Mouse (Mus musculus): ENCODE data around the gene Ola1. TPM values are rescaled to one million over a fixed set of nuclear protein-coding genes. Genes with fewer than 3 reads are reported as not detected.

Gene Ola1
- polyA plus RNA-seq, 1 experiment from 2014 or later = 81.7 TPM

DNA sequence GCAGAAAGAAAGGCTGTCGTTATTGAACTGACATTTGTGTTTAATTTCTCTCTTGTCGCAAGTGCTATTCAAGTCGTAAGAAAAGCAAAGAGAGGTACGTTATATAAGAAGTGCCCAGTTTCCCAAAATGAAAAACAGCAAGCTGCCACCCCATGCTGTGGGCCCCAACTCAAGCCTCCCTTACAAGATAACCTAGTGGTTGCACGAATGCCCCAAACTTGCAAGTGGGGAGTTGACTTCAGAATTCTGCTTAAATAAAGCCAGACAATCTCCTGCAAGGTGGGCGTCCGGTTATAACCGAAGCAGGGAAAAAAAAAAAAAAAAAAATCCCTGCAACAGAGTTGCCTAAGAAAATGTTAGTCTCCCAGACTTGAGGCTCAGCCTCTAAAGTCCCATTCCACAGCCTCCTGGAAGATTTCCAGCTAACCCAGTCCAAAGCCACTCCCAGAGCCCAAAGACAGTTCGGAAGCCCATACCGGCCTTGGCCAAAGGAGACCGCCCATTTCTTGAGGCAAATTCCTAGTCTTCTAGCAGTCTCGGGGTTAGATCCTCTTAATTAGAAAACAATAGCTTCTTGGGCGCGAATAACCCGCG, 44.5 kb upstream of the Ola1 start:
- H3K27ac ChIP-seq (ENCODE audit: low read length) = no peak overlapping the region
- H3K4me1 ChIP-seq (ENCODE audit: control insufficient read depth, insufficient read depth, low read length) = peaks cover 3% of the 10 kb centered on the region
- ATAC-seq (ENCODE audit: insufficient number of reproducible peaks, insufficient read depth, low FRiP score, low read depth) = no peak
- H3K36me3 ChIP-seq (ENCODE audit: control insufficient read depth, insufficient read depth, low read length) = no peaks in the 10 kb centered on the region
- H3K9me3 ChIP-seq (ENCODE audit: control insufficient read depth, low read depth, low read length) = no peaks in the 10 kb centered on the region
- peak overlapping the region; percentile 65 for H3K4me2 ChIP-seq (replicated peaks; ENCODE audit: low read depth, low read length)
- H3K4me3 ChIP-seq (ENCODE audit: low read depth, low read length) = peak overlapping the region; percentile 34
- 8% methylated on average over 16 of the region's 16 CpGs for WGBS
- no peak overlapping the region for H3K9ac ChIP-seq (replicated peaks; ENCODE audit: low read depth, low read length)
- H3K27me3 ChIP-seq (ENCODE audit: control insufficient read depth, insufficient read depth, low read length) = peaks cover 35% of the 10 kb centered on the region

DNA sequence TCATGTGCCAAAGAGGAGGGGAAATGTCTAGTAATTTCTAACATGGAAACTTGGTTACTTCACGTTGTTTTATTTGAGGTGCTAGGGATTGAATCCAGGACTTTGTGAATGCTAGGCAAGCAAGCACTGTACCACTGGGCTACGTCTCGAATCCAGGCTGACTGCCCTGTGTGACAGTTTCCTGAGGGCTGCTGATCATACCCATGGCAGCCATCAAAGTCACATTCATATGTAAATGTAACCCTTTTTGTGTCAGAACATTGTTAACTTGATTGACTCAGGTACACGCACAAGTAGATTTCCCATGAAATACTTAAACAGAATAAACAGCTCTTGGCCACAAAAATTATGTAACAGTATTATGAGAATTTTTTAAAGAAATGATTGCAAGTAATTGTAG, 30.0 kb upstream of the Ola1 start:
- H3K4me1 ChIP-seq (ENCODE audit: control insufficient read depth, insufficient read depth, low read length) = no peaks in the 10 kb centered on the region
- H3K9me3 ChIP-seq (ENCODE audit: control insufficient read depth, low read depth, low read length) = no peaks in the 10 kb centered on the region
- H3K4me3 ChIP-seq (ENCODE audit: low read depth, low read length) = no peak overlapping the region
- H3K9ac ChIP-seq (replicated peaks; ENCODE audit: low read depth, low read length) = no peak overlapping the region
- no peak overlapping the region for H3K27ac ChIP-seq (ENCODE audit: low read length)
- 86% methylated on average over 4 of the region's 4 CpGs for WGBS
- ATAC-seq (ENCODE audit: insufficient number of reproducible peaks, insufficient read depth, low FRiP score, low read depth) = no peak
- no peaks in the 10 kb centered on the region for H3K36me3 ChIP-seq (ENCODE audit: control insufficient read depth, insufficient read depth, low read length)
- no peaks in the 10 kb centered on the region for H3K27me3 ChIP-seq (ENCODE audit: control insufficient read depth, insufficient read depth, low read length)
- no peak overlapping the region for H3K4me2 ChIP-seq (replicated peaks; ENCODE audit: low read depth, low read length)

DNA sequence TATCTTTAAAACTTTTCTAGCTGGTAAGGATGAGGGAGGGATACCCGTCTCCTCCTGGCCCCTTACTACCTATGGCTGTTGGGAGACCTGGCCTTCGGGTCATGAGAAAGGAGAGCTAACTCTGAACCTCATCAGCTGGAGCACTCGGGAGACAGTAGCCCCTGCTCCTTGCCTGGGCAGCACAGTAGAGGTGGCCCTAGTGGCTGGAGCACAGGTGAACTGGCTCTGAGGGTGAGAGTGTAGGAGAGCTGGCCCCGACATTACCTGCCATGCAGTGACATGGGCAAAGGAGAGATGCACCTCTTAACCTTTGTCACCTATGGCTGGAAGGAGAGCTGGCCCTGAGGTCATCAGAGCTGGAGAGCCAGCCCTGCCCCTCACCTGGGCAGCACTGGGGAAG, 22.6 kb upstream of the Ola1 start:
- H3K27me3 ChIP-seq (ENCODE audit: control insufficient read depth, insufficient read depth, low read length) = no peaks in the 10 kb centered on the region
- H3K4me1 ChIP-seq (ENCODE audit: control insufficient read depth, insufficient read depth, low read length) = no peaks in the 10 kb centered on the region
- no peak for ATAC-seq (ENCODE audit: insufficient number of reproducible peaks, insufficient read depth, low FRiP score, low read depth)
- no peak overlapping the region for H3K4me2 ChIP-seq (replicated peaks; ENCODE audit: low read depth, low read length)
- H3K27ac ChIP-seq (ENCODE audit: low read length) = no peak overlapping the region
- no peaks in the 10 kb centered on the region for H3K9me3 ChIP-seq (ENCODE audit: control insufficient read depth, low read depth, low read length)
- no peak overlapping the region for H3K4me3 ChIP-seq (ENCODE audit: low read depth, low read length)
- H3K9ac ChIP-seq (replicated peaks; ENCODE audit: low read depth, low read length) = no peak overlapping the region
- 72% methylated on average over 4 of the region's 4 CpGs for WGBS
- no peaks in the 10 kb centered on the region for H3K36me3 ChIP-seq (ENCODE audit: control insufficient read depth, insufficient read depth, low read length)

DNA sequence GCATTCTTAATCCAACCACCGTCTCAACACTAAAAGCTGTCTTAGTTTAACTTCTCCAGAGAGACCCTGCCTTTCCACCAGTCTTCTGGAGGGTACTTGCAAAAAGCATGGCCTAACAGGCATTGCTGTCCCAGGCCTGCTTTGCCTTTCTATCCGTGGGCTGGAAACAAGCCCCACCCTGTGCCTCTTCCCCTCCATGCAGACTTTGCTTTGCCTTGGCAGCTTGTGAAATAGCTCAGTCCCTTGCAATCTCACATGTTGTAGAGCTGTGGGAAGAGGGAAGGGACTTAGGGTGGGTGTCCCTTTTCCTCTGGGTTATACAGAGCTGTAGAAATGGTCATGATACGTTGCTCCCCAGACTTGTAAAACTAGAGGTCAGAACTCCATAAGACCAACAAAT, 12.4 kb upstream of the Ola1 start:
- Histone ChIP-seq H3K9ac (replicated peaks; ENCODE audit: low read depth, low read length) (no peak overlapping the region), H3K36me3 (ENCODE audit: control insufficient read depth, insufficient read depth, low read length) (no peaks in the 10 kb centered on the region), H3K4me2 (replicated peaks; ENCODE audit: low read depth, low read length) (no peak overlapping the region), H3K27ac (ENCODE audit: low read length) (no peak overlapping the region), H3K9me3 (ENCODE audit: control insufficient read depth, low read depth, low read length) (no peaks in the 10 kb centered on the region), H3K4me3 (ENCODE audit: low read depth, low read length) (no peak overlapping the region), H3K27me3 (ENCODE audit: control insufficient read depth, insufficient read depth, low read length) (no peaks in the 10 kb centered on the region), H3K4me1 (ENCODE audit: control insufficient read depth, insufficient read depth, low read length) (no peaks in the 10 kb centered on the region)
- no peak for ATAC-seq (ENCODE audit: insufficient number of reproducible peaks, insufficient read depth, low FRiP score, low read depth)
- 54% methylated on average over 3 of the region's 3 CpGs for WGBS

DNA sequence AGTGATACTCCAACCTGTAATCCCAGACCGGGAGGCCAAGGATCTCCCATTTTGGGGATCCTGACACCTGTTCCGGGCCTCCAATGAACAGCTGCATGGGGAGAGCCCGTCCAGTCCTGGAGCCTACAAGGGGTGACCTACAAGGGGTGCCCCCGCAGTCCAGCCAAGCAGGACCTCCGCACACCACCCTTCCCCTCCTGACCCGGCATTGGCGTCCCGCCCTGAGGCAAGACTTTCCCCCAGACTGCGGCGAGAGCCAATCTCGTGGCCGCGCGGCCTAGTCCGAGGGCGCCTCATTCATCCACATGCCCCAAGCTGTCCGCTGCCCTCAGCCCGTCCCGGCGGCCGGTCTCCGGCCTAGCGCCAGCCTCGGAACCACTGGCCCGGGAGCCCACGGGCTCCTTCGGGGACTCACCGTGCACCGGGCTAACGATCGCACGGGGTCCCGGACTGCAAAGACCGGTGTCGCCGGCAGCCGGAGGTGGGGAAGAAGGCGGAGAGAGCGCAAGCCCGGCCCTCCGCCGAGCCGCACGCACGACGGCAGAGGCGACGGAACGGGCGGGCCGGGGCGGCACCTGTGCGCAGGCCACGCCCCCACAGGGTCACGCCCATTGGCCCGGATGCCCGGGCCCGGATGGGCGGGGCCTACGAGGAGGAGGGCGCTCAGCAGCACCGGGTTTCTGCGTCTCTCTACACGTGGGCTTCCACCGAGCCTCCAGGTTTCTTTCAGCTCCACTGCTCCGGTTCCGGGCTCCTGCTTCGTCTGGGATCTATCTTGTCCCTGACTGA, 4.7 kb downstream of the Ola1 start:
- peak; percentile 97 for ATAC-seq (ENCODE audit: insufficient number of reproducible peaks, insufficient read depth, low FRiP score, low read depth)
- Histone ChIP-seq H3K9ac (replicated peaks; ENCODE audit: low read depth, low read length) (peak overlapping the region; percentile 64), H3K4me3 (ENCODE audit: low read depth, low read length) (peak overlapping the region; percentile 88), H3K27me3 (ENCODE audit: control insufficient read depth, insufficient read depth, low read length) (no peaks in the 10 kb centered on the region), H3K36me3 (ENCODE audit: control insufficient read depth, insufficient read depth, low read length) (peaks cover 5% of the 10 kb centered on the region; the same call in 1 of the 2 replicates), H3K4me1 (ENCODE audit: control insufficient read depth, insufficient read depth, low read length) (0 out of 2 replicates have a peak, but pooled peaks cover 7% of the 10 kb centered on the region), H3K27ac (ENCODE audit: low read length) (peak overlapping the region; percentile 33; the same call in 1 of the 2 replicates), H3K4me2 (replicated peaks; ENCODE audit: low read depth, low read length) (peak overlapping the region; percentile 85), H3K9me3 (ENCODE audit: control insufficient read depth, low read depth, low read length) (no peaks in the 10 kb centered on the region)
- WGBS = under 1% methylated on average over 62 of the region's 68 CpGs

DNA sequence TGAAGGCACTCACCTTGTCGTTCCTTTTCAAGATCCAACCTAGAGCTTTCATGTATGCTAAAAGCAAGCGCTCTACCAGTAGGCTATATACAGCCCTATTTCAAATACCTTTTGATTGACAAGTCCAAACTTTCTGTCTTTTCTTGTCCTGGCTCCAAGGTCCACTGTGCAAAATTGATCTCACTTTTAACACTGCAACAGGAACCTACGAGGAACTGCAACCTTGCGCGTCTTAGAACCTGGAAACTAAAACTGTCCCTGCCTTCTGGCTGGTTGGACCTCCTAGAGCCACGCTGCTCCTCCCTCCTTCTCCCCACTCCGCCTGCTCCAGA, 5.2 kb downstream of the Ola1 start:
- H3K9me3 ChIP-seq (ENCODE audit: control insufficient read depth, low read depth, low read length) = no peaks in the 10 kb centered on the region
- H3K4me3 ChIP-seq (ENCODE audit: low read depth, low read length) = peak overlapping the region; percentile 88
- peak overlapping the region; percentile 85 for H3K4me2 ChIP-seq (replicated peaks; ENCODE audit: low read depth, low read length)
- peak overlapping the region; percentile 64 for H3K9ac ChIP-seq (replicated peaks; ENCODE audit: low read depth, low read length)
- no peak for ATAC-seq (ENCODE audit: insufficient number of reproducible peaks, insufficient read depth, low FRiP score, low read depth)
- H3K36me3 ChIP-seq (ENCODE audit: control insufficient read depth, insufficient read depth, low read length) = peaks cover 5% of the 10 kb centered on the region; the same call in 1 of the 2 replicates
- H3K27ac ChIP-seq (ENCODE audit: low read length) = no peak overlapping the region; the same call in 1 of the 2 replicates
- H3K27me3 ChIP-seq (ENCODE audit: control insufficient read depth, insufficient read depth, low read length) = no peaks in the 10 kb centered on the region
- H3K4me1 ChIP-seq (ENCODE audit: control insufficient read depth, insufficient read depth, low read length) = 0 out of 2 replicates have a peak, but pooled peaks cover 7% of the 10 kb centered on the region
- WGBS = 23% methylated on average over 7 of the region's 7 CpGs

DNA sequence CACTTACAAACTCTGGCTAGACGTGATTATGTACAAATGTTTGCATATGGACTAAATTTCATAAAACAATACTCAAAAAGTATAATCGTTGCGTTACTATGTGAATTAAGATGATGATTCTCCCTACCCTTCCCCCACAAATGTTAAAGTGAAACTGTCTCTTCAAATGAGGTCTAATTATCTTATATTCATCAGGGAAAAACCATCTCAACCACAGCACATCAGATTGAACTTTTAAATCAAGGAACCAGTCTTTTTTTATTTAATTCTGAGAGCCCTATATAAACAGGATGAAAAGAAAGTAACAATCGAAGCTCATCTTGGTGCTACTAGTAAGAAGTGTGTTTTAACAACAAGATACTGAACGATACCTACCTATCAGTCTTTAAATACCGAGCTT, 14.4 kb downstream of the Ola1 start:
- Histone ChIP-seq H3K4me2 (replicated peaks; ENCODE audit: low read depth, low read length) (no peak overlapping the region), H3K36me3 (ENCODE audit: control insufficient read depth, insufficient read depth, low read length) (no peaks in the 10 kb centered on the region), H3K27ac (ENCODE audit: low read length) (no peak overlapping the region), H3K4me3 (ENCODE audit: low read depth, low read length) (no peak overlapping the region), H3K27me3 (ENCODE audit: control insufficient read depth, insufficient read depth, low read length) (no peaks in the 10 kb centered on the region), H3K9ac (replicated peaks; ENCODE audit: low read depth, low read length) (no peak overlapping the region), H3K4me1 (ENCODE audit: control insufficient read depth, insufficient read depth, low read length) (no peaks in the 10 kb centered on the region), H3K9me3 (ENCODE audit: control insufficient read depth, low read depth, low read length) (no peaks in the 10 kb centered on the region)
- WGBS = 78% methylated on average over 6 of the region's 6 CpGs
- ATAC-seq (ENCODE audit: insufficient number of reproducible peaks, insufficient read depth, low FRiP score, low read depth) = no peak

DNA sequence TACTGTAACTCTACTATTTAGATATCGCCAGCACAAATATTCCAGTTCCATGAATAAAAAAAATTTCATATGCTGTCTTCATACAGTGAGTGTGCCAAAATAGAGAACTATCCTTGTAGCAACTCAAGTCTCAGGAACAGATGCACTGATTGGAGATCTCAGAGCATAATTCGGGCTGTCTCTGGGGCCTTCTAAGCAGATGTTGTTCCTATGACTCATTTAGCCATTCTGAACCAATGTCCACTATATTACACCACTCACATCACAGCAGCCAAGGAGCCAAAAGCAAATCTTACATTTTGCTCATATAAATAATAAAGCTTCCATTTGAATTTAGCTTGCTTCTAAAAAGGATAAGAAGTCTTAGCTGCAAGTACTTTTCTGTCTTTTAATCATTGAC, 30.2 kb downstream of the Ola1 start:
- Histone ChIP-seq H3K4me3 (ENCODE audit: low read depth, low read length) (no peak overlapping the region), H3K9ac (replicated peaks; ENCODE audit: low read depth, low read length) (no peak overlapping the region), H3K4me1 (ENCODE audit: control insufficient read depth, insufficient read depth, low read length) (no peaks in the 10 kb centered on the region), H3K27ac (ENCODE audit: low read length) (no peak overlapping the region), H3K4me2 (replicated peaks; ENCODE audit: low read depth, low read length) (no peak overlapping the region), H3K36me3 (ENCODE audit: control insufficient read depth, insufficient read depth, low read length) (no peaks in the 10 kb centered on the region), H3K27me3 (ENCODE audit: control insufficient read depth, insufficient read depth, low read length) (no peaks in the 10 kb centered on the region), H3K9me3 (ENCODE audit: control insufficient read depth, low read depth, low read length) (no peaks in the 10 kb centered on the region)
- no peak for ATAC-seq (ENCODE audit: insufficient number of reproducible peaks, insufficient read depth, low FRiP score, low read depth)
- WGBS = 89% methylated on average over 2 of the region's 2 CpGs
